Mouse (Mus musculus) spleen, embryonic (tissue): ENCODE data around the gene Gadd45a.
"Not testable (repeated sequence)": the region's sequence is repeated elsewhere in the genome, so short reads cannot be mapped to it uniquely, and the experiment has no call there.

Experiments
- CTCF ChIA-PET: fragments of 350-600 bp; sonication (Branson Sonifier 250); formaldehyde crosslinking; loops from one replicate; lab custom pipeline; 2022; lab: Charles Lee

Gene Gadd45a

GRCm38 (mm10) chr6:67021308-67021707 is 15.9 kb downstream of the Gadd45a start:
- CTCF ChIA-PET: no interaction called here

DNA sequence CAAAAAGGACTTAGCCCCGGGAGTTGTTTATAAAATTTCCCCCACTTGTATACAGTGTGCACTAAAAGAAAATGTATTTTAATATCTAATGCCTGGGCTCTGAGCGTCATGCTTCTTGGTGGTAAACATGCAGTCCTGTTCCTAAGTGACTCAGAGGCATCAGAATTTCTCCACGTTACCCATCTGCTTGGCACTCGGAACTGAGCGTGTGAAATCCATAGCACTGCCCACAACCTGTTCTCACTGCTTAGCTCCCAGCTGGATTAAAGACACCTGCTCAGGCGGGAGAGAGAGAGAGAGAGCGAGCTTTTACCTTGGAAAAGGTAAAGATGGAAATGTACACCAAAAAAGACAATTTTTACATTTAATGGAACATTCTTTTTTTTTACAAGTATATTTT is 18.3 kb downstream of the Gadd45a start:
- CTCF ChIA-PET: not testable (repeated sequence)

GRCm38 (mm10) chr6:67018365-67018764 is 18.9 kb downstream of the Gadd45a start:
- CTCF ChIA-PET: no interaction called here

DNA sequence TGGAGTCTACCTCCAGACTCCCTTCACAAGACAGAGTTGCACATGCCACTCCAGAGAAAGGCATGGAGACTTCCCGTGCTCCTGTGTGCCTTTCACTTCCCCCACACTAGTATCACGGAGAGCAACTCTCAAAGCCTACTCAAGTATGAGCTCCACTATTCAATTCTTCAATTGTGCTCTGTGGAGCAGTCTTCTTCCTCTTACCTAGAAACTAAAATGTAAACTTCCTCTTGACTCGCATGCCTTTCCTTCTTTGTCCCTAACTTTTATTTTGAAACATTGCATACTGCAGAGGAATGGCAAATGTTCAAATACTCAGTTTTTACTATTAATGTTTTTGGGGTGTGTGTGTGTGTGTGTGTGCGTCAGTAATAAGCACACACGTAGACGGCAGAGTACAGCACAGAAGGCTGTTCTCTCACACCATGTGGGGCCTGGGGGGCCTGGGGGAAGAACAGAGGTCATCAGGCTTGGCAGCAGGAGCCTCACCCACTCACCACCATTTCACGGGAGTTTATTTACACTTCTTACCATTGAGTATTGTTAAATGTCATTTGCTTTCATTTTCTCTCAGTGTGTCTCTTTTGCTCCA is 20.6 kb downstream of the Gadd45a start:
- CTCF ChIA-PET: no interaction called here

- CTCF ChIA-PET: no interaction called here
Observed at GRCm38 (mm10) chr6:67015739-67016519, 21.3 kb downstream of the Gadd45a start.

GRCm38 (mm10) chr6:67014679-67015075 is 22.6 kb downstream of the Gadd45a start:
- CTCF ChIA-PET: no interaction called here

DNA sequence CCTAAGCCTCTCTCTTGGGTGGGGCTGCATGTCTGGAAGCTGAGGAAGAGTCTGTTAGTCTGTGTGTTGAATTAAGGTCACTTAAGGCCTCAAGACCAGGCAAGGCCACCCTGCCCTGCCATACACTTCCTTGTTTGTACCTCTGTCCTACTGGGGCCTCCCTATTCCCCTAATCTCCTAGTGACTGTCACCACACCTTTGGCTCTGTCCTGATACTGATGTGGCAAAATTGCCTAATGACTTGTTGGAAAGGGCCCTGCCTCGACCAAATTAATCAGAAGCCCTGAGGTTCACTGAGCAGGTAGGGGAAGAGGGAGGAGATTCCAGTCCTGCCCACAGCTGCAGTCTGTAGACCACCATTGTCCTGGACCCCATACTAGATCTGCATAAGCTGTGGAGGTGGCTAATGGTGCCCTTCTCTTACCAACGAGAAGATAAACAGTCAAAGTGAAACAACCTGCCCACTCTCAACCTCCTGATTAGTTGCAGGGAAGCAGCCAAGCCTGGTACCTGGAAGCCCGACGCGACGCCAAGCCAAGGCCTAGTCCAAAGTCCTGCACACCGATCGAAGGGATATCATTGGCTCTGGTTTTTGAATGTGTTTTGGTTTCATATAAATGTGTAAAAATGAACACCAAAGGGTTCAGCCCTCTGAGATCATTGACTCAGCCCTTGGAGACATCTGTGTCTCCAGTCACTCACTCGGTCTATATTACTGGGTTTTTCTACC is 23.1 kb downstream of the Gadd45a start:
- CTCF ChIA-PET: no interaction called here

- CTCF ChIA-PET: no interaction called here
Observed at GRCm38 (mm10) chr6:67013293-67013948, 23.8 kb downstream of the Gadd45a start.

- CTCF ChIA-PET: no interaction called here
Observed at GRCm38 (mm10) chr6:67011217-67011518, 26.1 kb downstream of the Gadd45a start.

GRCm38 (mm10) chr6:67010370-67011216 is 26.7 kb downstream of the Gadd45a start:
- CTCF ChIA-PET: no interaction called here

GRCm38 (mm10) chr6:67009888-67010287 is 27.4 kb downstream of the Gadd45a start:
- CTCF ChIA-PET: no interaction called here

DNA sequence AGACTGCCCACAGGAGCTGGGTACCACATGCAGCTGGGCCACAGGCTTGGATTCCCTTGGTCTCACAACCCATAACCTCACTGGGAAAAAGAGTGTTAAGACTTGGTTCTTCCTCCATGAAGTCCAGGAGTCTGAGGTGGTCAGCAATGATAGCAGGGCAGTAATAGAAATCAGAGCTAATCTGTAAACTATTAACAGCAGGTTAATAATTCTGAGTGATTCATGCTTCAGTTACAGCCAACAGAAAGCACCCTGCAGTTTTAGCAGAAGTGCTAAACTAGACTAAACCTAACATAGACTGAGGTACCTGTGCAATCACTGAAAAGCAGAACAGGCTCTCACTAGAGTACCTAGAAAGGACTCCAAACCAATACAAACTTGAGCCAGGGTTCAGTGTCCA is 37.5 kb downstream of the Gadd45a start:
- CTCF ChIA-PET: no interaction called here

DNA sequence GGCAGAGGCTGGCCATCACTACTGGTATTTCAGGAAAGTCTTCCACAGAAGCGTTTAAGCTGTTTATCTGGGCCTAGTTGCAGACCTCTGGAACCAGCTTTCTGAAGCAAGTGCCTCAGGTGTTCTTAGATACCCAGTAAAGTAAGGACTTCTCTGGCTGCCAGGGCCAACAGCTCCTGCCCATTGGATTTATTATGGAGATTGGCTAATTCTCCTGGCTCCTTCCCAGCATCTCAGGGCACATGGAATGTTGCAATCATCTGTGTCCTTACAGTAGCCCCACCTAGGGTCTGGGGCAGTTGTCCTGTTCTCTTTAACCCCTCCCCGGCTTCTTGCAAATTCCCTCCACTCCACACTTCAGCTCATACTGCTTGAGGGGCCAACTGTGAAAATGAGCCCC is 38.6 kb downstream of the Gadd45a start:
- CTCF ChIA-PET: no interaction called here

DNA sequence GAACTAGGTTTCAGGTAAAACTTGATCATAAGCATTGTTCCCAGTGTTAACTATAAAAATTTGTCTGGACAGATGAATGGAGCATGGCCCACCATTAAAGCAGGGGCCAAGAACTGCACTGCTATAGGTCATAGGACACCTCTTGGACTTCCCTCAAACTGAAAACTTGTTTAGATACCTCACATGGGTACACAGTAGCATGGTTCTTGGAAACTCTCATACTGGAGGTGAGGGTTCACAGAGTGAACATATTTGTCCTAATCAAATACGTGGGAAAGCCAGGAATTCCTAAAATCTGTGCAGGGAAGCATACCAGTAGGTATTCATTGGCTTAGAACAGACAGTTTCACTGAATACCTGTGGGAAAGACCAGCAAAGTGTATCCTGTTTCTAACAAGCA is 41.0 kb downstream of the Gadd45a start:
- CTCF ChIA-PET: interaction anchor here (0.8 kb wide), 1 partner anchor 94 kb away, joined by 3 read pairs; no protein-coding TSS in a partner anchor

- CTCF ChIA-PET: interaction anchor here (0.8 kb wide), 1 partner anchor 94 kb away, joined by 3 read pairs; no protein-coding TSS in a partner anchor
Observed at GRCm38 (mm10) chr6:66995825-66996224, 41.4 kb downstream of the Gadd45a start.

GRCm38 (mm10) chr6:66994981-66995380 is 42.3 kb downstream of the Gadd45a start:
- CTCF ChIA-PET: no interaction called here

DNA sequence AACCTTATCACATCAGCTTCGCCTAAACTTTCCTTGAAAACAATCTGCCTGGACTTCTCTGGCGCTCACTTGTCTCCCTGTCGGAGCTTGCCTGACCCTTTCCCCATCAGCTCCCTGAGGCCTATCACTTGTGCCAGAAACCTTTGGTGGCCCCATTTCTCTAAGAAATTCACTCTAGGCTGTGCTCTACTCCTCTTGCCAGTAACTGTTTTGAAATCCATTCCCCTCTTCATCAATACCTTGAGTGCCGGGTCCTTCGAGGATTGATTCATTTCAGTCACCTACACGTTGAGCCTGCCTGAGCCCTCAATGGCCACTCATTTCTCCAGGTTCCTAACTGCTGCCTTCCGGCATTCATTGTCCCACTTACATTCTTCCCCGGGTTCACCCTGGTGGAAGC is 44.5 kb downstream of the Gadd45a start:
- CTCF ChIA-PET: no interaction called here

DNA sequence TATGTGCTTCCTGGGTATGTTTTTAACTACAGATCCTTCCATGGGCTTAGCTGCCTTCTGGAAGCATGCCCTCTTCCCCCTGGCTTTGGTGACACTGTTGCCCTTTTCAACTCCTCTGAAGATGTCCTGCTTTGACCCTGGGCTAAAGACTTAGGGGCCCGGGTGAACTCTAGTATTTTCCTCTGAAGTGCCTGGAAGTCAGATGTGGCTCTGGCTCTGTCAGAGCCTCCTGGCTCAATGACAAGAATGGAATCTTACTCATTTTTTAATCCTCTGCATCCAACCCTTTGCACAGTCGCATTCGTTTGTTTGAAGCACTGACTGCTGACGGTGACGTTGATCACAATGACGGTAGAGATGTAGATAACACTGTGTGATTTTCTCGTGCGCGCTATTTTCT is 45.0 kb downstream of the Gadd45a start:
- CTCF ChIA-PET: interaction anchor here (0.7 kb wide), 1 partner anchor 18 kb away, joined by 5 read pairs; no protein-coding TSS in a partner anchor

DNA sequence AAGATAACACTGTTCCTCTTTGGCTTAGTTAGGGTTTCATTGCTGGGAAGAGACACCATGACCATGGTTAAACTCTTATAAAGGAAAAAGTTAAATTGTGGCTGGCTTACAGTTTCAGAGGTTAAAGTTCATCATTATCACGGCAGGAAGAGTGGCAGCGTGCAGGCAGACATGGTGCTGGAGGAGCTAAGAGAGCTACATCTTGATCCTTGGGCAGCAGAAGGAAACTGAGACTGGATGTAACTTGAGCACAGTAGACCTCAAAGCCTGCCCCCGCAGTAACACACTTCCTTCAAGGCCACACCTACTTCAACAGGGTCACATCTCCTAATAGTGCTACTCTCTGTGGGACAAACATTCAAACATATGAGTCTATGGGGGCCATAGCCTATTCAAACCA is 47.7 kb downstream of the Gadd45a start:
- CTCF ChIA-PET: no interaction called here

- CTCF ChIA-PET: no interaction called here
Observed at GRCm38 (mm10) chr6:66989037-66989436, 48.2 kb downstream of the Gadd45a start.

DNA sequence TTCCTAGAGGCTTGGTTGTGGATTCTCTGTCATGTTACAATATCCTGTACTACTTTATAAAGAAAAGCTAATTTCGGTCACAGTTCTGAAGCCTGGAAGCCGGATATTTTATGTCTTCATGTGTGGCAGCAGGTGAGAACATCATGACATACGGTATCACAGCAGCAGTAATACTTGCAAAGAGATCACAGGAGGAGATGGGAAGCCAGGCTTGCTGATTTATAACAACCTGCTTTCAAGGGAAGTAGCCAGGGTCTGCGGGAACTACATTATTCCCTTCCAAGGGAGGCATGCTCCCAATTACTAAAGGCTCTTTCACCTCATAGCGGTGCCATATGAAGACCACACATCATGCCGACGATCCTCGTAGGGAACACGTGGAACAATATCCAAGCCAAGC is 48.9 kb downstream of the Gadd45a start:
- CTCF ChIA-PET: no interaction called here
